Mouse (Mus musculus) forebrain, embryonic 12.5 days (tissue): ENCODE results near the gene Hexim1. TPM values are rescaled to one million over a fixed set of nuclear protein-coding genes. Genes with fewer than 3 reads are reported as not detected.

Experiments
- ATAC-seq: fragments of 200-750 bp; cut with Nextera tagmentation; 2 replicates; pipeline ENCODE4 v1.8.0; 2017; ENCODE audit warnings: moderate TSS enrichment; ENCODE audit not compliant: low FRiP score
- H3K27ac ChIP-seq: fragments of 300-500 bp; sonication (generic); 2 replicates; pipeline ENCODE4 v1.5.1; 2016; ENCODE audit warnings: mild to moderate bottlenecking
- H3K27me3 ChIP-seq: fragments of 300-500 bp; sonication (generic); 2 replicates; pipeline ENCODE4 v1.6.1; 2016; ENCODE audit warnings: mild to moderate bottlenecking
- H3K36me3 ChIP-seq: fragments of 300-500 bp; sonication (generic); replicated peaks from 2 replicates; pipeline ENCODE4 v1.6.1; 2016; ENCODE audit warnings: mild to moderate bottlenecking
- H3K4me1 ChIP-seq: fragments of 300-500 bp; sonication (generic); 2 replicates; pipeline ENCODE4 v1.6.1; 2016
- H3K4me2 ChIP-seq: fragments of 300-500 bp; sonication (generic); 2 replicates; pipeline ENCODE4 v1.6.1; 2016; ENCODE audit warnings: mild to moderate bottlenecking, moderate library complexity
- H3K4me3 ChIP-seq: fragments of 300-500 bp; sonication (generic); replicated peaks from 2 replicates; pipeline ENCODE4 v1.5.1; 2016; ENCODE audit warnings: mild to moderate bottlenecking
- H3K9ac ChIP-seq: fragments of 300-500 bp; sonication (generic); 2 replicates; pipeline ENCODE4 v1.6.1; 2016; ENCODE audit warnings: mild to moderate bottlenecking
- H3K9me3 ChIP-seq: fragments of 300-500 bp; sonication (generic); 2 replicates; pipeline ENCODE4 v1.6.1; 2016
- WGBS: fragments of 180-500 bp; shearing (Covaris S2); methylation state at CpG from one replicate; pipeline ENCODE4 v1.1.7; 2016; 5-methylcytosine and 5-hydroxymethylcytosine counted together
- polyA plus RNA-seq: library from polyadenylated mRNA; unstranded; fragments of >200 nt; fragmentation: Nextera tagmentation; extraction: Ambion mirVana; gene quantifications from 2 replicates; pipeline ENCODE4 v1.2.1, GENCODE M21; 2016

Gene Hexim1
- polyA plus RNA-seq, 1 experiment from 2014 or later: 3.4 TPM

GRCm38 (mm10) chr11:103133456-103134185, 17.6 kb downstream of the Hexim1 start:
- Histone ChIP-seq H3K36me3 (no peaks in the 10 kb centered on the region; the same call in 1 of the 2 replicates), H3K27me3 (no peaks in the 10 kb centered on the region), H3K27ac (peak overlapping the region; percentile 72; the same call in 1 of the 2 replicates), H3K4me2 (peak overlapping the region; percentile 55), H3K4me1 (peaks cover 23% of the 10 kb centered on the region), H3K9me3 (no peaks in the 10 kb centered on the region), H3K9ac (peak overlapping the region; percentile 47), H3K4me3 (peak overlapping the region; percentile 33)
- peak; percentile 39; the same call in 1 of the 2 replicates for ATAC-seq
- WGBS: 51% methylated on average over 6 of the region's 6 CpGs

GRCm38 (mm10) chr11:103134221-103134620, 18.2 kb downstream of the Hexim1 start:
- H3K4me3 ChIP-seq: no peak overlapping the region

GRCm38 (mm10) chr11:103136039-103136577, 20.1 kb downstream of the Hexim1 start:
- Histone ChIP-seq H3K27me3 (no peaks in the 10 kb centered on the region), H3K27ac (0 out of 2 replicates have a peak overlapping the region, but pooled peaks have one; percentile 13), H3K4me3 (no peak overlapping the region), H3K9ac (no peak overlapping the region), H3K4me1 (peaks cover 17% of the 10 kb centered on the region), H3K9me3 (no peaks in the 10 kb centered on the region), H3K4me2 (no peak overlapping the region), H3K36me3 (peaks cover 11% of the 10 kb centered on the region)
- whole genome bisulfite sequencing: 92% methylated on average over 8 of the region's 8 CpGs
- no peak for ATAC-seq

More at GRCm38 (mm10) chr11:103134221-103134620, 18.2 kb downstream of the Hexim1 start:
- ATAC-seq: no peak
- Histone ChIP-seq H3K27ac (no peak overlapping the region), H3K4me1 (peaks cover 23% of the 10 kb centered on the region), H3K9me3 (no peaks in the 10 kb centered on the region), H3K4me2 (peak overlapping the region; percentile 55; the same call in 1 of the 2 replicates), H3K9ac (no peak overlapping the region), H3K27me3 (no peaks in the 10 kb centered on the region), H3K36me3 (peaks cover 5% of the 10 kb centered on the region)
- WGBS: 77% methylated on average over 3 of the region's 3 CpGs

GRCm38 (mm10) chr11:103139951-103140762, 24.1 kb downstream of the Hexim1 start:
- H3K9me3 ChIP-seq: no peaks in the 10 kb centered on the region
- no peak for ATAC-seq
- H3K36me3 ChIP-seq: peaks cover 11% of the 10 kb centered on the region
- H3K4me1 ChIP-seq: peaks cover 31% of the 10 kb centered on the region
- no peaks in the 10 kb centered on the region for H3K27me3 ChIP-seq
- H3K27ac ChIP-seq: no peak overlapping the region
- WGBS: 80% methylated on average over 14 of the region's 14 CpGs
- no peak overlapping the region for H3K4me2 ChIP-seq
- no peak overlapping the region for H3K4me3 ChIP-seq
- H3K9ac ChIP-seq: no peak overlapping the region

- Histone ChIP-seq H3K9me3 (no peaks in the 10 kb centered on the region), H3K4me1 (peaks cover 31% of the 10 kb centered on the region), H3K9ac (no peak overlapping the region), H3K27ac (no peak overlapping the region), H3K4me3 (no peak overlapping the region), H3K4me2 (no peak overlapping the region), H3K36me3 (peaks cover 11% of the 10 kb centered on the region), H3K27me3 (no peaks in the 10 kb centered on the region)
- ATAC-seq: no peak
- WGBS: 60% methylated on average over 6 of the region's 6 CpGs
These were observed 24.7 kb downstream of the Hexim1 start for GRCm38 (mm10) chr11:103140763-103141100.

GRCm38 (mm10) chr11:103141101-103141943, 25.3 kb downstream of the Hexim1 start:
- no peak for ATAC-seq
- Histone ChIP-seq H3K27me3 (no peaks in the 10 kb centered on the region), H3K27ac (peak overlapping the region; percentile 72; the same call in 1 of the 2 replicates), H3K9ac (peak overlapping the region; percentile 33; the same call in 1 of the 2 replicates), H3K4me1 (peaks cover 31% of the 10 kb centered on the region), H3K9me3 (no peaks in the 10 kb centered on the region), H3K36me3 (peaks cover 11% of the 10 kb centered on the region), H3K4me2 (no peak overlapping the region), H3K4me3 (no peak overlapping the region)
- 40% methylated on average over 11 of the region's 11 CpGs for WGBS

- Histone ChIP-seq H3K9me3 (no peaks in the 10 kb centered on the region), H3K4me1 (peaks cover 31% of the 10 kb centered on the region), H3K27ac (peak overlapping the region; percentile 72; the same call in 1 of the 2 replicates), H3K27me3 (no peaks in the 10 kb centered on the region), H3K36me3 (peaks cover 11% of the 10 kb centered on the region), H3K4me3 (no peak overlapping the region), H3K9ac (no peak overlapping the region), H3K4me2 (no peak overlapping the region)
- ATAC-seq: no peak
- WGBS: 44% methylated on average over 1 of the region's 1 CpGs
These were observed 25.9 kb downstream of the Hexim1 start for GRCm38 (mm10) chr11:103141944-103142255.

GRCm38 (mm10) chr11:103142441-103143182, 26.6 kb downstream of the Hexim1 start:
- 35% methylated on average over 8 of the region's 8 CpGs for WGBS
- peak overlapping the region; percentile 39 for H3K4me2 ChIP-seq
- ATAC-seq: peak; percentile 80

GRCm38 (mm10) chr11:103144309-103145285, 28.6 kb downstream of the Hexim1 start:
- H3K9ac ChIP-seq: no peak overlapping the region
- 47% methylated on average over 12 of the region's 12 CpGs for WGBS
- H3K9me3 ChIP-seq: no peaks in the 10 kb centered on the region
- H3K27ac ChIP-seq: no peak overlapping the region
- ATAC-seq: no peak
- H3K36me3 ChIP-seq: peaks cover 2% of the 10 kb centered on the region; the same call in 1 of the 2 replicates
- H3K27me3 ChIP-seq: no peaks in the 10 kb centered on the region
- H3K4me1 ChIP-seq: peaks cover 31% of the 10 kb centered on the region
- no peak overlapping the region for H3K4me2 ChIP-seq
- H3K4me3 ChIP-seq: no peak overlapping the region

More at GRCm38 (mm10) chr11:103142441-103143182, 26.6 kb downstream of the Hexim1 start:
- Histone ChIP-seq H3K36me3 (peaks cover 11% of the 10 kb centered on the region), H3K27me3 (no peaks in the 10 kb centered on the region), H3K4me1 (peaks cover 31% of the 10 kb centered on the region), H3K4me3 (0 out of 2 replicates have a peak overlapping the region, but pooled peaks have one; percentile 9), H3K9me3 (no peaks in the 10 kb centered on the region), H3K27ac (peak overlapping the region; percentile 72), H3K9ac (peak overlapping the region; percentile 30; the same call in 1 of the 2 replicates)

GRCm38 (mm10) chr11:103146386-103146785, 30.4 kb downstream of the Hexim1 start:
- Histone ChIP-seq H3K4me2 (no peak overlapping the region), H3K36me3 (no peaks in the 10 kb centered on the region), H3K4me1 (peaks cover 25% of the 10 kb centered on the region), H3K9me3 (no peaks in the 10 kb centered on the region), H3K4me3 (no peak overlapping the region), H3K27ac (no peak overlapping the region), H3K27me3 (no peaks in the 10 kb centered on the region), H3K9ac (no peak overlapping the region)
- WGBS: 89% methylated on average over 4 of the region's 4 CpGs
- no peak for ATAC-seq
